Mouse (Mus musculus) brain, embryonic 14.5 days (tissue): ENCODE data around the gene Xpnpep1.

Experiments
- CTCF ChIP-seq: fragments of 200-500 bp; IDR thresholded peaks from 2 replicates; pipeline ENCODE4 v1.5.1; 2012; ENCODE audit warnings: inconsistent platforms, mild to moderate bottlenecking, moderate library complexity, borderline replicate concordance; ENCODE audit not compliant: insufficient read depth, insufficient read length; ENCODE audit errors: extremely low read depth
- POLR2A ChIP-seq: fragments of 200-500 bp; IDR thresholded peaks from 2 replicates; pipeline ENCODE4 v1.6.1; 2012; ENCODE audit warnings: mild to moderate bottlenecking, inconsistent platforms, borderline replicate concordance; ENCODE audit not compliant: poor library complexity, insufficient read depth, insufficient read length, severe bottlenecking; ENCODE audit errors: extremely low read depth

- TF ChIP-seq POLR2A: no peak
- TF ChIP-seq CTCF: no peak
These were observed 24.9 kb downstream of the Xpnpep1 start for GRCm38 (mm10) chr19:53014910-53015710.
